Mouse (Mus musculus): ENCODE results near the gene Zfp979.
"Not testable (repeated sequence)": the region's sequence is repeated elsewhere in the genome, so short reads cannot be mapped to it uniquely, and the experiment has no call there.

- TF ChIP-seq CTCF (IDR thresholded peaks at IDR 0.05; ENCODE audit: low read depth, low read length); POLR2AphosphoS5 (IDR thresholded peaks at IDR 0.05; ENCODE audit: insufficient replicate concordance, low read depth, low read length): not testable (repeated sequence)
These were observed 381 bp downstream of the Zfp979 start for GRCm38 (mm10) chr4:147641932-147642331.
